Mouse (Mus musculus) layer of hippocampus, adult 9-10 months (tissue): ENCODE measurements at regions not wholly inside any gene's neighbourhood (a gene's known extent, or its start where the extent isn't known, plus 50 kb on each side); places are given as distances from the start of the nearest gene placed in this dataset.

ENCODE experiments used
- DNase-seq: peaks from one replicate; pipeline ENCODE4 v3.0.0; 2022; ENCODE audit warnings: low spot score

GRCm38 (mm10) chr10:51056950-51057349 lies 162.4 kb downstream of the Sim1 start:
- no peak for DNase-seq

- DNase-seq, result no peak
Measured at GRCm38 (mm10) chr10:51058333-51058732, 163.8 kb downstream of the Sim1 start.

GRCm38 (mm10) chr10:51101590-51101989 lies 207.0 kb downstream of the Sim1 start:
- DNase-seq, result no peak

GRCm38 (mm10) chr10:51151833-51152232 lies 257.3 kb downstream of the Sim1 start:
- no peak for DNase-seq

- no peak for DNase-seq
Measured at GRCm38 (mm10) chr10:51153484-51153985, 259.0 kb downstream of the Sim1 start.

- no peak for DNase-seq
Measured at GRCm38 (mm10) chr10:51154016-51154415, 259.5 kb downstream of the Sim1 start.

- DNase-seq, result no peak
Measured at GRCm38 (mm10) chr10:51154743-51155142, 260.2 kb downstream of the Sim1 start.

- no peak for DNase-seq
Measured at GRCm38 (mm10) chr10:51173619-51174018, 279.1 kb downstream of the Sim1 start.

- DNase-seq, result no peak
Measured at GRCm38 (mm10) chr10:51175993-51176577, 281.5 kb downstream of the Sim1 start.

GRCm38 (mm10) chr10:51176692-51177091 lies 282.1 kb downstream of the Sim1 start:
- no peak for DNase-seq

GRCm38 (mm10) chr10:51181752-51182151 lies 287.2 kb downstream of the Sim1 start:
- no peak for DNase-seq

GRCm38 (mm10) chr10:51191407-51192059 lies 288.9 kb upstream of the Gm49339 start:
- no peak for DNase-seq

- DNase-seq, result no peak
Measured at GRCm38 (mm10) chr10:51219481-51219880, 260.9 kb upstream of the Gm49339 start.

GRCm38 (mm10) chr10:51233592-51233991 lies 246.8 kb upstream of the Gm49339 start:
- DNase-seq, result no peak

GRCm38 (mm10) chr10:51235586-51236575 lies 244.5 kb upstream of the Gm49339 start:
- DNase-seq, result no peak

GRCm38 (mm10) chr10:51238103-51238502 lies 242.3 kb upstream of the Gm49339 start:
- DNase-seq, result no peak

- DNase-seq, result no peak
Measured at GRCm38 (mm10) chr10:51253439-51253838, 227.0 kb upstream of the Gm49339 start.

GRCm38 (mm10) chr10:51257587-51258049 lies 222.8 kb upstream of the Gm49339 start:
- DNase-seq, result no peak

GRCm38 (mm10) chr10:51271364-51271763 lies 209.0 kb upstream of the Gm49339 start:
- peak; percentile 32 for DNase-seq

- no peak for DNase-seq
Measured at GRCm38 (mm10) chr10:51278195-51278594, 202.2 kb upstream of the Gm49339 start.

- DNase-seq, result no peak
Measured at GRCm38 (mm10) chr10:51282451-51282850, 198.0 kb upstream of the Gm49339 start.

- no peak for DNase-seq
Measured at GRCm38 (mm10) chr10:51284538-51284937, 195.9 kb upstream of the Gm49339 start.
